Mouse (Mus musculus): ENCODE measurements around the gene Anapc7. TPM values are rescaled to one million over a fixed set of nuclear protein-coding genes. Genes with fewer than 3 reads are reported as not detected.
A peak's percentile ranks its signal among the peaks of the same experiment; 100 is the strongest.
"Not testable (repeated sequence)": the region's sequence is repeated elsewhere in the genome, so short reads cannot be mapped to it uniquely, and the experiment has no call there.

The Anapc7 gene
- polyA plus RNA-seq, 1 experiment from 2014 or later = 53.9 TPM

DNA sequence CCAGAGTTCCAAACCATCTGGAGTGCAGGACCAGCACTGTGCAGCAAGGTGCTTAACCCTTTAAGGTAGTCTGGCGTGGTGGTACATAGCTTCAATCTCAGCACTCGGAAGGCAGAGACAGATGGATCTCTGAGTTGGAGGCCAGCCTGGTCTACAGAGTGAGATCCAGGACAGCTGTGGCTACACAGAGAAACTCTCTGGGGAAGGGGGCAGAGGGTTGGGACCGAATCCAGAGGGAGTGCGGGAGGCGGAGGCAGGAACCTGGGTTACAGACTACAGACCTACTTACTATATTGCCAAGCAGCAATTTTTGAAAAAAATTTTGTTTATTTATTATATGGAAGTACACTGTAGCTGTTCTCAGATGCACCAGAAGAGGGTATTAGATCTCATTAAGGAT, 7.1 kb upstream of the Anapc7 start:
- Histone ChIP-seq H3K27me3 (ENCODE audit: low read depth, poor library complexity, severe bottlenecking) (no peaks in the 10 kb centered on the region), H3K36me3 (peaks cover 10% of the 10 kb centered on the region), H3K27ac (replicated peaks) (no peak overlapping the region), H3K4me1 (no peaks in the 10 kb centered on the region), H3K9me3 (replicated peaks) (0 out of 2 replicates have a peak, but pooled peaks cover 3% of the 10 kb centered on the region), H3K4me3 (no peak overlapping the region)
- DNase-seq (ENCODE audit: low spot score) = no peak
- WGBS = 95% methylated on average over 5 of the region's 5 CpGs

- no peak overlapping the region for H3K27ac ChIP-seq (replicated peaks)
- H3K27me3 ChIP-seq (ENCODE audit: low read depth, poor library complexity, severe bottlenecking) = no peaks in the 10 kb centered on the region
- no peaks in the 10 kb centered on the region for H3K4me1 ChIP-seq
- WGBS = 88% methylated on average over 12 of the region's 12 CpGs
- H3K9me3 ChIP-seq (replicated peaks) = 0 out of 2 replicates have a peak, but pooled peaks cover under 1% of the 10 kb centered on the region
- H3K4me3 ChIP-seq = no peak overlapping the region
- no peak for DNase-seq (ENCODE audit: low spot score)
- peaks cover under 1% of the 10 kb centered on the region for H3K36me3 ChIP-seq
Measured at GRCm38 (mm10) chr5:122415465-122415864, 6.0 kb upstream of the Anapc7 start.

GRCm38 (mm10) chr5:122420676-122421075, 817 bp upstream of the Anapc7 start:
- peaks cover 21% of the 10 kb centered on the region for H3K4me1 ChIP-seq
- WGBS = 77% methylated on average over 4 of the region's 4 CpGs
- not testable (repeated sequence) for H3K27ac ChIP-seq (replicated peaks); H3K4me3 ChIP-seq; H3K36me3 ChIP-seq; H3K27me3 ChIP-seq (ENCODE audit: low read depth, poor library complexity, severe bottlenecking); DNase-seq (ENCODE audit: low spot score); H3K9me3 ChIP-seq (replicated peaks)

- peaks cover 21% of the 10 kb centered on the region for H3K36me3 ChIP-seq
- H3K4me1 ChIP-seq = peaks cover 21% of the 10 kb centered on the region
- peak; percentile 92 for DNase-seq (ENCODE audit: low spot score)
- peak overlapping the region; percentile 89 for H3K4me3 ChIP-seq
- WGBS = under 1% methylated on average over 73 of the region's 73 CpGs
- H3K27me3 ChIP-seq (ENCODE audit: low read depth, poor library complexity, severe bottlenecking) = no peaks in the 10 kb centered on the region
- H3K9me3 ChIP-seq (replicated peaks) = no peaks in the 10 kb centered on the region
- peak overlapping the region; percentile 99 for H3K27ac ChIP-seq (replicated peaks)
Measured at GRCm38 (mm10) chr5:122422071-122422964, 825 bp downstream of the Anapc7 start.

DNA sequence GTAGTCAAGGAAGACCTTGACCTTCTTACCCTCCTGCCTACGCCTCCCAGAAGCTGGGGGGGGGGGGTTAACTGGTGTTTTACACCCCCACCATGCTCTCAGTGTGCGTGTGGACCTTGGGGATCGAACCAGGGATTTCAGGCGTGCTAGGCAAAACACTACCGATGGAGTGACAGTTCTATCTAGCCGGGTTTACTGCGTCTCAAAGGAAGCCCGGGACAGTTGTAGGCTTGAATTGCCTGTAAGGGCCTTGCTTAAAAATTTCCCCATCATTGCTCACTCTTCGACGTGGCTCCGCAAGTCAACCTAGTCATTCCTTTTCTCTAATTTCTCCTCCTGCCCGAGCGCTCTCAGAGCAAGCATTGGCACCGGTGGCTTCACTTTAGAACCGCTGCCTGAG, 1.6 kb downstream of the Anapc7 start:
- no peak for DNase-seq (ENCODE audit: low spot score)
- Histone ChIP-seq H3K27ac (replicated peaks) (peak overlapping the region; percentile 99), H3K9me3 (replicated peaks) (no peaks in the 10 kb centered on the region), H3K36me3 (peaks cover 29% of the 10 kb centered on the region), H3K4me1 (peaks cover 21% of the 10 kb centered on the region), H3K27me3 (ENCODE audit: low read depth, poor library complexity, severe bottlenecking) (no peaks in the 10 kb centered on the region), H3K4me3 (peak overlapping the region; percentile 89)
- WGBS = 40% methylated on average over 15 of the region's 15 CpGs

GRCm38 (mm10) chr5:122425550-122425949, 4.1 kb downstream of the Anapc7 start:
- no peak for DNase-seq (ENCODE audit: low spot score)
- Histone ChIP-seq H3K27me3 (ENCODE audit: low read depth, poor library complexity, severe bottlenecking) (no peaks in the 10 kb centered on the region), H3K27ac (replicated peaks) (no peak overlapping the region), H3K4me1 (peaks cover 21% of the 10 kb centered on the region), H3K4me3 (no peak overlapping the region), H3K36me3 (peaks cover 54% of the 10 kb centered on the region), H3K9me3 (replicated peaks) (no peaks in the 10 kb centered on the region)
- 99% methylated on average over 2 of the region's 2 CpGs for WGBS

- no peaks in the 10 kb centered on the region for H3K9me3 ChIP-seq (replicated peaks)
- no peak overlapping the region for H3K27ac ChIP-seq (replicated peaks)
- H3K4me1 ChIP-seq = no peaks in the 10 kb centered on the region
- no peak overlapping the region for H3K4me3 ChIP-seq
- H3K36me3 ChIP-seq = peaks cover 98% of the 10 kb centered on the region
- no peak for DNase-seq (ENCODE audit: low spot score)
- H3K27me3 ChIP-seq (ENCODE audit: low read depth, poor library complexity, severe bottlenecking) = no peaks in the 10 kb centered on the region
- 97% methylated on average over 4 of the region's 4 CpGs for WGBS
Measured at GRCm38 (mm10) chr5:122430036-122430775, 8.7 kb downstream of the Anapc7 start.

DNA sequence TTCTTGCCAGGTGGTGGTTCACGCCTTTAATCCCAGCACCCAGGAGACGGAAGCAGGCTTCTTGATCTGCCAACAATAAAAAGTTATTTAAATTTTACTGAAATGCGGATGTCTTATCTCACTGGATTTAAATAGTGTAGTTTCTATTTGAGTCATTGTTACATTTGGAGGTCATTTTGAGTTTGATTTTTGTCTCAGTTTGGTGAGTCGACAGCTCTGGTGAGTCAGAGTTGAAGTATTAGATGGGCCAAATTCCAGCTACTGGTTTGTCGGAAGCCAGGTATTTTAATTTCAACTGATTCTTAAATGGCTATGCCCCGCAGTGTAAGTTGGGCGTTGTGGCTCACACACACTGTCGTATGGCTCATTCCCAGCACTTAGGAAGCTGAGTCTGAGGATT, 9.7 kb downstream of the Anapc7 start:
- WGBS = 94% methylated on average over 8 of the region's 8 CpGs
- Histone ChIP-seq H3K27ac (replicated peaks) (no peak overlapping the region), H3K9me3 (replicated peaks) (no peaks in the 10 kb centered on the region), H3K4me3 (no peak overlapping the region), H3K27me3 (ENCODE audit: low read depth, poor library complexity, severe bottlenecking) (no peaks in the 10 kb centered on the region), H3K4me1 (no peaks in the 10 kb centered on the region), H3K36me3 (peaks cover 99% of the 10 kb centered on the region)
- no peak for DNase-seq (ENCODE audit: low spot score)

- DNase-seq (ENCODE audit: low spot score) = no peak
- Histone ChIP-seq H3K4me3 (no peak overlapping the region), H3K27ac (replicated peaks) (no peak overlapping the region), H3K9me3 (replicated peaks) (no peaks in the 10 kb centered on the region; the same call in 1 of the 2 replicates), H3K4me1 (no peaks in the 10 kb centered on the region), H3K36me3 (peaks cover 100% of the 10 kb centered on the region), H3K27me3 (ENCODE audit: low read depth, poor library complexity, severe bottlenecking) (no peaks in the 10 kb centered on the region)
- 86% methylated on average over 4 of the region's 4 CpGs for WGBS
Measured at GRCm38 (mm10) chr5:122434541-122434940, 13.0 kb downstream of the Anapc7 start.

DNA sequence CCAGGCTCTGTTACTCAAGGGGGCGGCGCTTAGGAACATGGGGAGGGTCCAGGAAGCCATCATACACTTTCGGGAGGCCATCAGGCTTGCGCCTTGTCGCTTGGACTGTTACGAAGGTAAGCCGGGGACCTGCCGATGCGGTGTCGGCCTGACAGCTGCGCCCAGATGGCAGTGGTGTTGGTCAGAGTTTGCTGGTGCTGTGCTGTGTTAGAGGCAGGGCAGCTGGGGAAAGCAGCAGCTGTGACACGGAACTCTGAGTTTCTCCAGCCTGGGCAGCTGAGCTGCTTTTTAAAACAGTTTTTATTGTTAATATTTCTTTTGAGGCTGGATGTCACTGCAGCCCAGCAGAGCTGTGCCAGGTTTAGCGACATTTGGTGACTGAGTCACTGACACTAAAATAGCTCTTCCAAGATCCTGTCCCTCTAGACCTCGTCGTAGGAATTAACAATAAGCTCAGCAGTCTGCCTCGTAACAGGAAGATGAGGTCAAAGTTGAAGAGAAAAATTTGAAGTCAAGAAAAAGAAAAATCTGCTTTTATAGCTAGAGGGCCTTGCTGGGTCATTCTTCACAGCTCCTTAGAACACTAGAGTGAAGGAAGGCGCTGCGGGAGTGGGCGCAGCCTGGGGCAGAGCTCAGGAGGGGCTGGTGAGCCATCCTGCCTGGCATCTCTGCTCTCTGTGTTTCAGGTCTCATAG, 18.1 kb downstream of the Anapc7 start:
- DNase-seq (ENCODE audit: low spot score) = no peak
- no peak overlapping the region for H3K4me3 ChIP-seq
- H3K36me3 ChIP-seq = peaks cover 100% of the 10 kb centered on the region
- H3K27ac ChIP-seq (replicated peaks) = no peak overlapping the region
- no peaks in the 10 kb centered on the region; the same call in 1 of the 2 replicates for H3K9me3 ChIP-seq (replicated peaks)
- H3K4me1 ChIP-seq = no peaks in the 10 kb centered on the region
- no peaks in the 10 kb centered on the region for H3K27me3 ChIP-seq (ENCODE audit: low read depth, poor library complexity, severe bottlenecking)
- 92% methylated on average over 19 of the region's 19 CpGs for WGBS

DNA sequence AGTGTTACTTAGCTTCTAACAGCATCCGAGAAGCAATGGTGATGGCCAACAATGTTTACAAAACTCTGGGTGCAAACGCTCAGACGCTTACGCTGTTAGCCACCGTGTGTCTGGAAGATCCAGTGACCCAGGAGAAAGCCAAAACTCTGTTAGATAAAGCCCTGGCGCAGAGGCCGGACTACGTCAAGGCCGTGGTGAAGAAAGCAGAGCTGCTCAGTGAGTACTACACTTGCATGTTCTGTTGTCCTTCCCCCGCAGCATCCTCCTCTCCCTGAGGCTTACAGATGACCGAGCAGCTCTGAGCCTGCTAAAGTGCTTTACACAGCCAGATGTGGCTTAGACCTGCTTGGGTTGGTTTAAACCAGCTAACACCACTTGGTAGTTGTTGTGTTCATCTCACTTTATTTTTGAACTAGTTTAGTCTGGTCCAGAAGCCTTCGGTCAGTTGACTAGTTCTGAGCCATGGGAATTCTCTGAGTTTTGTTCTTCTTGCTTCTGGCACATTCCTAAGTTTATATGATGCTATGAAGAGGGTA, 18.7 kb downstream of the Anapc7 start:
- Histone ChIP-seq H3K27me3 (ENCODE audit: low read depth, poor library complexity, severe bottlenecking) (no peaks in the 10 kb centered on the region), H3K4me3 (no peak overlapping the region), H3K27ac (replicated peaks) (no peak overlapping the region), H3K9me3 (replicated peaks) (no peaks in the 10 kb centered on the region; the same call in 1 of the 2 replicates), H3K36me3 (peaks cover 100% of the 10 kb centered on the region), H3K4me1 (no peaks in the 10 kb centered on the region)
- 95% methylated on average over 12 of the region's 12 CpGs for WGBS
- no peak for DNase-seq (ENCODE audit: low spot score)

DNA sequence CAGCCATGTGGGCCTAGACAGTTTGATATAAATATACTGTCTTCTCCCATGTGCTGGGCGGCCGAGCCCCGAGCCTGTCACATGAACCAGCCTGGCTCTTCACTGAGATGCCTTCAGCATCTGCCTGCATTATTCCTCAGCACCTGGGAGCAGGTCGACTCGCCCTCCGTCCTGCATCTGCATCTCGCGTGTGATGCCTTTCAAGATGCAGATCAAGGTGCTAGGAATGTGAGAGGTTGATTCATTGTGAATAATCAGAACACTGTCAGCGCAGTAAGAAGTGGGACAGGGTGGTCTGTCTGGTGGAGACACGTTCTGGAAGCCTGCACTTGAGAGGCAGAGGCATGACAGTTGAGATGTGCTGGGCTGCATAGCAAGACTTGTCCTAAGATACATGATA, 23.0 kb downstream of the Anapc7 start:
- no peaks in the 10 kb centered on the region for H3K27me3 ChIP-seq (ENCODE audit: low read depth, poor library complexity, severe bottlenecking)
- 95% methylated on average over 10 of the region's 10 CpGs for WGBS
- H3K27ac ChIP-seq (replicated peaks) = no peak overlapping the region
- H3K36me3 ChIP-seq = peaks cover 94% of the 10 kb centered on the region
- H3K9me3 ChIP-seq (replicated peaks) = no peaks in the 10 kb centered on the region
- no peaks in the 10 kb centered on the region for H3K4me1 ChIP-seq
- DNase-seq (ENCODE audit: low spot score) = no peak
- H3K4me3 ChIP-seq = no peak overlapping the region
